Mouse (Mus musculus): ENCODE results near the gene Pcyt1a.

- TF ChIP-seq POLR2A (IDR thresholded peaks at IDR 0.05; ENCODE audit: extremely low read depth, insufficient read depth, low read length), result no peak
- no peak for TF ChIP-seq CTCF (IDR thresholded peaks at IDR 0.05; ENCODE audit: low read depth, low read length)
These were observed 89.6 kb downstream of the Pcyt1a start for GRCm38 (mm10) chr16:32520372-32520748.

All from liver, adult 2 months (tissue).